Mouse (Mus musculus) embryonic facial prominence, embryonic 14.5 days (tissue): ENCODE data around the gene Abtb2. TPM values are rescaled to one million over a fixed set of nuclear protein-coding genes. Genes with fewer than 3 reads are reported as not detected.

Source experiments
- ATAC-seq: fragments of 200-750 bp; cut with Nextera tagmentation; 2 replicates; pipeline ENCODE4 v1.8.0; 2017; ENCODE audit warnings: low read depth, moderate number of reproducible peaks, moderate TSS enrichment
- DNase-seq: peaks from one replicate; pipeline ENCODE4 v3.0.0-alpha.2; 2015; ENCODE audit warnings: low spot score
- H3K27ac ChIP-seq: fragments of 300-500 bp; sonication (generic); replicated peaks from 2 replicates; pipeline ENCODE4 v1.5.1; 2014; ENCODE audit warnings: low read depth, mild to moderate bottlenecking, low read length, moderate library complexity
- H3K27me3 ChIP-seq: fragments of 300-500 bp; sonication (generic); replicated peaks from 2 replicates; pipeline ENCODE4 v1.6.1; 2014; ENCODE audit warnings: low read length; ENCODE audit not compliant: control insufficient read depth, insufficient read depth
- H3K36me3 ChIP-seq: fragments of 300-500 bp; sonication (generic); 2 replicates; pipeline ENCODE4 v1.6.1; 2014; ENCODE audit warnings: low read length, mixed read lengths; ENCODE audit not compliant: control insufficient read depth, insufficient read depth
- H3K4me1 ChIP-seq: fragments of 300-500 bp; sonication (generic); 2 replicates; pipeline ENCODE4 v1.6.1; 2014; ENCODE audit warnings: antibody characterized with exemption, low read length; ENCODE audit not compliant: control insufficient read depth, insufficient read depth
- H3K4me2 ChIP-seq: fragments of 300-500 bp; sonication (generic); 2 replicates; pipeline ENCODE4 v1.6.1; 2014; ENCODE audit warnings: low read depth, mild to moderate bottlenecking, low read length, moderate library complexity, mixed read lengths
- H3K4me3 ChIP-seq: fragments of 300-500 bp; sonication (generic); 2 replicates; pipeline ENCODE4 v1.5.1; 2014; ENCODE audit warnings: low read depth, mild to moderate bottlenecking, low read length
- H3K9ac ChIP-seq: fragments of 300-500 bp; sonication (generic); 2 replicates; pipeline ENCODE4 v1.6.1; 2014; ENCODE audit warnings: low read depth, mild to moderate bottlenecking, low read length, moderate library complexity, mixed read lengths
- H3K9me3 ChIP-seq: fragments of 300-500 bp; sonication (generic); 2 replicates; pipeline ENCODE4 v1.6.1; 2016; ENCODE audit warnings: low read length; ENCODE audit not compliant: control insufficient read depth
- WGBS: fragments of 180-500 bp; shearing (Covaris S2); extraction: QIAGEN DNeasy Blood & Tissue Kit; methylation state at CpG from one replicate; pipeline ENCODE4 v1.1.7; 2014; 5-methylcytosine and 5-hydroxymethylcytosine counted together
- polyA plus RNA-seq: library from polyadenylated mRNA; unstranded; fragments of >200 nt; fragmentation: Nextera tagmentation; extraction: Ambion mirVana; gene quantifications from 2 replicates; pipeline ENCODE4 v1.2.1, GENCODE M21; 2014

The Abtb2 gene
- polyA plus RNA-seq, 1 experiment from 2014 or later: 14.2 TPM

DNA sequence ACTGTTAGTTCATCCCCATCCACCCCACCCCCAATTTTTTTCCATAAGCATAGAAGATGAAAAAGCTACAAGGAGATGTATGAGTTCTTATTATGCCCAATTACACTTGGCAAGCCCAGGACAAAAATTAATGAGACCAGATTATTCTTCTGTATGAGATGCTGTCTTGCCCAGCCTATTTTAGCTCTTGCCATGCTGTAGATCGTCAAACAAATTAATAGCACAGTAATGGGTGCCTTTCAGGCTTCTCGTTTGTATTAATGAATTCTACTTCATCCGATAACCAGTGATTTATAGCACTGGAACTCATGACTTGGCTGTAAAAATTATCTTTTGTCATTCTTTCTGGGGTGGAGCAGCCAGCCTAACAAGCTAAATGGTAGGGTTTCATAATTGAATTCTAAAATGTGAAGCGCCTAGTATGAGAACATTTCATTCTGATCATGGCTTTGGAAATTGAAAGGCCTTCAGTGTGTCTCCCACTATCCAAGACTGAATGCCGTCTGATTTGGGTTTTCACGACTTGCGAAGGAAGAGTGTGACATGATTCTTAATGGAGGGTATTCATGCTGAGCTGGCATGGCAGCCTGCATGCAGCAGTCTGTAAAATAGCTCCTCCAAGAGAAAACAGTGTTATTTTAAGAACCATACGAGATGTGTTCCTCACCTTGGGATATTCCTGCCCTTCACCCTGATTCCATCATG is 44.9 kb downstream of the Abtb2 start:
- Histone ChIP-seq H3K4me1 (peaks cover 32% of the 10 kb centered on the region), H3K9ac (no peak overlapping the region), H3K27ac (no peak overlapping the region), H3K36me3 (no peaks in the 10 kb centered on the region), H3K27me3 (no peaks in the 10 kb centered on the region), H3K4me3 (no peak overlapping the region), H3K9me3 (no peaks in the 10 kb centered on the region), H3K4me2 (no peak overlapping the region)
- DNase-seq: no peak
- WGBS: 87% methylated on average over 8 of the region's 8 CpGs
- ATAC-seq: no peak

DNA sequence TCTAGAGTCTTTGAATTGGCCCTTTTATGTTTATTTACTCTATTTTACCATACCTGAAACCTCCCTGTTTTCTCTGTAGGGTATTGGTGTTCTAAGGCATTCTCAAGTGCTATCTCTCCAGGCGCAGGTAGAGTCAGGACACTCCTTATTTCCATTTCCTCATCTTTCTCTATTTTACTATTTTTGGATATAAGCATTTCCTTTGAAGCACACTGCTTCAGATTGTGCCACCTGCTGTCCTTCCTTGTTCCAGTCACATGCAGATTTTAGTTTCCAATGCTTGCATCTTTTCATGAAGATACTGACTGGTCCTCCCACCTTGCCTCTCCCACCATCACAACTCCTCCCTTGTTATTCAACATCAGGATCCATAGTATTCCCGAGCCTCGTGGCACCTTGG is 47.8 kb downstream of the Abtb2 start:
- H3K9ac ChIP-seq: no peak overlapping the region
- peaks cover 17% of the 10 kb centered on the region for H3K4me1 ChIP-seq
- H3K4me3 ChIP-seq: no peak overlapping the region
- H3K9me3 ChIP-seq: no peaks in the 10 kb centered on the region
- WGBS: 71% methylated on average over 3 of the region's 3 CpGs
- H3K27ac ChIP-seq: no peak overlapping the region
- ATAC-seq (no peak), DNase-seq (no peak)
- no peaks in the 10 kb centered on the region for H3K27me3 ChIP-seq
- H3K36me3 ChIP-seq: no peaks in the 10 kb centered on the region
- no peak overlapping the region for H3K4me2 ChIP-seq

DNA sequence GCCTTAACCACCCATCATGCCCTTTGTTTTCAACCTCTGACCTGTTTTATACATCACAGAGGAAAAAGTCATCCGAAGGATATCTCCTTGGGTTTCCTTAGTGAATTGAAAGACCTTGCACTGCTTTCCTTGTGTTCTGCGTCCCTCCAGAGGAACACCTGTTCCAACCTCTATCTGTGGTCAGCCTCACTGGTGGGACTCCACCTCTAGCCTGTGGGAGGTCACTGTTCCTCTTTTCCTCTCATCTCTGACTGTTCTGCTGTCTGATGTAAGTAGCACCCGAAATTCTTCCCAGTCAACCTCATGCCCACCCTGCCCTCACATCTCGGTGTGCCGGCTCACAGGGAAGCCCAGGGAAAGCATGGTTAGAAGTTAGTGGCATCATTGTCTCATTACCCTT is 48.9 kb downstream of the Abtb2 start:
- Histone ChIP-seq H3K4me3 (no peak overlapping the region), H3K27ac (no peak overlapping the region), H3K9ac (no peak overlapping the region), H3K27me3 (no peaks in the 10 kb centered on the region), H3K36me3 (no peaks in the 10 kb centered on the region), H3K9me3 (no peaks in the 10 kb centered on the region), H3K4me1 (peaks cover 11% of the 10 kb centered on the region; the same call in 1 of the 2 replicates), H3K4me2 (no peak overlapping the region)
- WGBS: 88% methylated on average over 5 of the region's 5 CpGs
- ATAC-seq: no peak
- no peak for DNase-seq

DNA sequence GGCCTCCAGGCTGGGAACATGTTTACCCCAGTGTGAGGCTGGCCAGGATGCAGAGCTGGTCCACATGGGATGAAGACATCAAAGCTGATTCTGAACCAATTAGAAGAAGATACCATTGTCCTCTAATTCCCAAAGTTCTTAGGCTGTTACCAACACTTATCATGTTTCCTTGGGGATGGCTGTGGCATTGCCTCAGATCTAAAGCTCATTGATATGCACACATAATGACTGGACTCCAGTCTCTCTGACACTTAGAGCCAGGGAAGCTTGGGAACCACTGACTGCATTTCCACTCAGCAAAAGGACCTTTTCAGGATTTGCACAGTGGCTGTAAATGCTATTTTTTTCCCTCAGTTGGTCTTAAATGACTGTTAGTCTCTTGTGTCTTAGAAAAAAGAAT is 52.3 kb downstream of the Abtb2 start:
- Histone ChIP-seq H3K27me3 (no peaks in the 10 kb centered on the region), H3K4me2 (no peak overlapping the region), H3K36me3 (no peaks in the 10 kb centered on the region), H3K4me3 (no peak overlapping the region), H3K9ac (no peak overlapping the region), H3K9me3 (no peaks in the 10 kb centered on the region), H3K4me1 (no peaks in the 10 kb centered on the region; the same call in 1 of the 2 replicates), H3K27ac (no peak overlapping the region)
- no peak for DNase-seq
- ATAC-seq: no peak

DNA sequence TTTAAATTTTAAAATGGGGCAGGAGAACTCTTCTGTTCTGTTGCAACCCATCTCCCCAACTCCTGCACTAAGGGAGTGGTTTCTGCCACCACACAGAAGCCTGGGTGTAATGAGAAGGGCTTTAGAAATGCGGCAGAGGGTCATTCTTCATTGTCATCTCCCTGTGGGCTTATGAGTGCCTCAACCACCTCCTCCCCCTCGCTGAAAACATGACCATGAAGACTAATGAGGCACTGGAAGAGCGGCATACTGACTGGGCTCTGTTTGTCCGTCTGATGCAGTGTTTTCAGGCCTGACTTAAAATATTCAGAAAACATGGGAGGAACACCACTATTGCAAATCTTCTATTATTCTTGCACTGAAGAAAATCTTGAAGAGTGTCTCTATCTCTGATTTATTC is 56.8 kb downstream of the Abtb2 start:
- no peak overlapping the region for H3K27ac ChIP-seq
- H3K27me3 ChIP-seq: no peaks in the 10 kb centered on the region
- no peak overlapping the region for H3K4me3 ChIP-seq
- no peak for ATAC-seq
- no peaks in the 10 kb centered on the region for H3K36me3 ChIP-seq
- no peak for DNase-seq
- no peak overlapping the region for H3K4me2 ChIP-seq
- H3K9me3 ChIP-seq: no peaks in the 10 kb centered on the region
- H3K4me1 ChIP-seq: peaks cover 6% of the 10 kb centered on the region; the same call in 1 of the 2 replicates
- no peak overlapping the region for H3K9ac ChIP-seq
- WGBS: 64% methylated on average over 4 of the region's 4 CpGs

DNA sequence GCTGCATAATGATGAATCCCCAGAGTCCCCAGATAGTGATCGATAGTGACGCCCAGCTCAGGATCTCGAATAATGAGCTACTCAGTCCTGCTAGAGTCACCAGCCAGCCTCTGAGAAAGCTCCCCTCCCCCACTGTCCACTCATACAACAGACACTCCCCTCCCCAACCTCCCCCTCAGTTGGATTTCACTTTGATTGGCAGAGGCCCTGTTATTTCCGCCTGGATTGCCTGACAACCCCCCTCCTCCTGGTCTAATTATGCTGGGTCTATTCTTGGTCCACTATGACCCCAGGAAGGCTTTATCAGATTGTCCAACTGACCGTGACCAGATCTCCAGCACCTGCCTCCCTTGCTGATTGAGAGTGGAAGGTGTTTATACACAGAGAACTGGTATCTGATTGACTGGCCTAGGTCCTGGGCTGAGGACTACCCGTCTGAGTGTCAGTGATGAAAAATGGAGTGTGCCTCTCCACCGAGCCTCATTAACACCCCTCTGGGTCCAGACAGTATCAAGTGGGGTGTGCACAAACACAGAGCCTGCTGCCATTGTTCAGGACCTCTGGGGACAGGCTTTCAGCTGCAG is 59.3 kb downstream of the Abtb2 start:
- Histone ChIP-seq H3K27me3 (no peaks in the 10 kb centered on the region), H3K4me3 (no peak overlapping the region), H3K27ac (no peak overlapping the region), H3K4me1 (peaks cover 20% of the 10 kb centered on the region), H3K9ac (no peak overlapping the region), H3K9me3 (no peaks in the 10 kb centered on the region), H3K4me2 (no peak overlapping the region), H3K36me3 (no peaks in the 10 kb centered on the region)
- 25% methylated on average over 7 of the region's 7 CpGs for WGBS
- ATAC-seq (peak; percentile 85; the same call in 1 of the 2 replicates), DNase-seq (peak; percentile 80)

DNA sequence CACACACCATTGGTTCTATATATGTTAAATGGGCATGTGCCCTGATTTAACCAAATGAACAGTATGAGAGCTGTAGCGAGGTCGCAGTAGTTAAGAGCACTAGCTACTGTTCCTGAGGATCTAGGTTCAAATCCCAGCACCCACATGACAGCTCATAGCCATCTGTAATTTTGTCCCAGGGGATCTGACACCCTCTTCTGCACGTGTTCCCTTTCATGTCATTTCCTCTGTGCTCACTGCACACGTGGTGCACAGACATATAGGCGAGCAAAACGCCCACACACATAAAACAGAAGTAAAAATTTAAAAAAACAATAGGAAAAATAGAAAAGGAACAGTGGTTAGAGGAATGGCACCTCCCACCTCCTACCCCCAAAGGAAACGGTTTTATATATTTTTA is 61.0 kb downstream of the Abtb2 start:
- H3K27me3 ChIP-seq: no peaks in the 10 kb centered on the region
- peaks cover 35% of the 10 kb centered on the region for H3K4me1 ChIP-seq
- no peak for ATAC-seq
- H3K4me3 ChIP-seq: no peak overlapping the region
- 72% methylated on average over 7 of the region's 7 CpGs for WGBS
- H3K4me2 ChIP-seq: no peak overlapping the region
- no peak for DNase-seq
- no peaks in the 10 kb centered on the region for H3K9me3 ChIP-seq
- no peak overlapping the region for H3K27ac ChIP-seq
- H3K36me3 ChIP-seq: no peaks in the 10 kb centered on the region
- H3K9ac ChIP-seq: no peak overlapping the region

DNA sequence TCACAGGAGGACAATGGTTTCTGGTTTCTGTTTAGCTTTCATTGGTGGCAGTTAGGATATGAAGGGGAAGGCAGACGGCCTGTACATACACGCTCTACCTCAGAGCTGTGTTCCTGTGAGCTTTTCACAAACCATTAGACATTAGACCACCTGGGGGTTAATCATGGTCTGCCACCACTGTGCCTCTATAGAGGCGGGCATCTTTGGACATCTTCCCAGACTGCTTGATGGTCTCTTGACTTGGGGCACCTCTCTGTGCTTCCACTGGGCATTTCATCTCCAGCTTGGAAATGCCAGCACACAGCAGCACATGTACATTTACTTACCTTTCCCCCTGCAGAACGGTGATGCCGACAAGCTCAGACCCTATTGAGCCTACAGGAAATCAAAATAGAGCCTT is 63.8 kb downstream of the Abtb2 start:
- Histone ChIP-seq H3K36me3 (no peaks in the 10 kb centered on the region), H3K9me3 (no peaks in the 10 kb centered on the region), H3K9ac (no peak overlapping the region), H3K27ac (no peak overlapping the region), H3K4me3 (no peak overlapping the region), H3K4me2 (no peak overlapping the region), H3K27me3 (no peaks in the 10 kb centered on the region), H3K4me1 (peaks cover 44% of the 10 kb centered on the region)
- DNase-seq: no peak
- no peak for ATAC-seq
- 65% methylated on average over 5 of the region's 5 CpGs for WGBS

DNA sequence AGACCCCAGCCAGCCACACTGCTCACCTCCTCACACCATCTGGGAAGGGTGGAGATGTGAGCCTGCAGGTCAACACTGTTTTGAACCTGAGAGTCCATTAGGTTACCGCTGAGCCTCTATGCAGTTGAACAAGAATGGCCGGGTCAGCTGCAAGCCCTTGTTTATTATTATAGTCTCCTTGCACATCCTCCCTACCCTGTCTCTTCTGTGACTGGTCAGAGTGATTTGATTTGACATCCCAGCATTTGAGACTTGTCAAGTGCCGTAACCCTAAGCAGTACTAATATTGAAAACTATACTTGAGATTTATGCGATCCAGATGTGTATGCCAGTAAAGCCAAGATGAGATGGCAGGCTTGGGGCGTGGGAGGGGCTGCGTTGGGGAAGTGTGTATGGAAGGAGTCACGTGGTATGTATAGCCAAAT is 65.2 kb downstream of the Abtb2 start:
- Histone ChIP-seq H3K9me3 (no peaks in the 10 kb centered on the region), H3K4me1 (peaks cover 40% of the 10 kb centered on the region), H3K4me2 (no peak overlapping the region), H3K9ac (no peak overlapping the region), H3K27me3 (no peaks in the 10 kb centered on the region), H3K4me3 (no peak overlapping the region), H3K36me3 (no peaks in the 10 kb centered on the region), H3K27ac (no peak overlapping the region)
- 0 out of 2 replicates have a peak, but pooled peaks have one; percentile 26 for ATAC-seq
- WGBS: 22% methylated on average over 7 of the region's 7 CpGs
- DNase-seq: peak; percentile 70
